Mouse (Mus musculus) WW6 (cell line): ENCODE measurements around the gene Gm17349.

Experiments
- DNase-seq: peaks from one replicate; pipeline ENCODE4 v3.0.0-alpha.2; 2013; ENCODE audit warnings: low read depth, low spot score

Gm17349 gene

DNA sequence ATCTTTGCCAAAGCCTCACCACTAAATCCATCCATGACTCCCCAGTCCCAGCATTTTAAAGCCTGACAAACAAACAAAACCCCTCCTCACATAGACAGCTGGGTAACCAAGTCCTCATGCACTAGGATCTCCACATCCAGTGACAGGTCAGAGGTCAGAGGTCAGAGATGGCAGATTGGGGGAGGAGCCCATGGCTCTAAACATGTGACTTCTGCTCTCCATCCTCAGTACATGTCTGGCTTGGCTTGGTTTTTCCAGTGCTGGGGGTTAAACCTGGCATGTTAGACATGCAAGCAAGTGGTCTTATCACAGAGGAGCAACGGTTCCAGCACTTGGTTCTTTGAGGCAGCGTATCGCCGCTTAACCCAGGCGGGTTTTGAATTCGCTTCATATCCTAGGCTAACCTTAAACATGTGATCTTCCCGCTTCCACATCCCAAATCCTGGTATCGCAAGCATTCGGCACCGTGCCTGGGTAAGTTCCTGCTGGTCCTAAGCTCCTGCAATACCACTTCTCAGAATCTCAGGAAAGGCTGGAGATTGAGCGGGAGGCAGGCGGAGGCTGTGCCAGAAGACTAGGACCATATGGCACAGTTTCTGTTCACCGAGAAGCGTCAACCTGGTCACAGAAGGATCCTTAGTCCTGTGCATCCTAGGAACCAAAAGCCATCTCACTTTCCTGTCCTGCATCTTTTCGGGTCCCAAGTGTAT is 44.0 kb downstream of the Gm17349 start:
- DNase-seq, result no peak

DNA sequence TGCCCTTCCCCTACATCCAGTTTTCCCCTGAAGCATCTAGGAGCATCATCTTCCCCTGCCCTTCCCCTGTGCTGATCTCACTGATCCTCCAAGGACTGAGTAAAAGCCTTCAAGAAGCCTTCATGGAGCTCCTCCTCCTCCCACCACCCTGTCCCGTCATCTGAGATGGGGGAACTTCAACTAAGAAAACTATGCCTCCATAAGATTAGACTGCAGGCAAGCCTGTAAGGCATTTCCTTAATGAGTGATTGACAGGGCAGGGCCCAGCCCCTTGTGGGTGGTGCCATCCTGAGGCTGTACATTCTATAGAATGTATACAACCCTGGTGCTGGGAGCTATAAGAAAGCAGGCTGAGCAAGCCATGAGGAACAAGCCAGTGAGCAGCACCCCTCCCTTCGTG is 46.9 kb downstream of the Gm17349 start:
- no peak for DNase-seq

DNA sequence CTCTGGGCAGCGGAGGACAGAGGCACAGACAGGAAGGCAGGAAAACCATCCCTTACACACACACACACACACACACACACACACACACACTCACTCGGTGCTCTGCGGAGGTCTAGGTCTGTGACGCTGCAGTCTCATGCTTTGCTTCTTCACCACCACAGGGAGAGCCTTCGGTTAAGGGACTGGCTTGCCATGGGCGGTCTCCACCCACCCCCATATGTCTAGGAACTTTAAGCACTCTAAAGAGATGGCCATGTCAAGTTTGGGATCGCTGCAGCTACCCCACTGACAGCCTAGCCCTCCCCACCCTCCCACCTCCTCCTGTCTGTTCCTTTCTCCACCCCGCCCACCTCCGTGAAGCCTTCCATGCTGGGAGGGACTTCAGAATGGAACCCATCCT is 49.3 kb downstream of the Gm17349 start:
- DNase-seq, result no peak

DNA sequence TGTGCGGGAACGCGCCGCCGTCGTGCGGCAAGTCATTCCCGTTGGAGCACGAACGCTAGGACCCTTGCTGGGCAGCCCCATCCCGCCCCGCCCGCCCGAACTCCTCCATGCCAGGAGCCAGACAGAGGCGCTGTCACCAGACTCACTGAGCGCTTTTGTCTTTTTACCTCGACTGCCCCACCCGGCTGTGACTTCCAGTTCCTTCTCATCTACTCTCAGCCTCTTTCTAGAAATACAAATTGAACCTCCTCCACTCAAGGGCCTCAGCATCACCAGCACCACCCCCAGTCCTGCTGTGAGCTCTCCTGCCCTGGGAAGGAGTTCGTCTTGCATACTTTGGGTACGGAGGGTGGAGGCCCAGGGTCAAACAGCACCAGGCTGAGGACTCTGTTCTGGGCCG is 51.4 kb downstream of the Gm17349 start:
- no peak for DNase-seq

DNA sequence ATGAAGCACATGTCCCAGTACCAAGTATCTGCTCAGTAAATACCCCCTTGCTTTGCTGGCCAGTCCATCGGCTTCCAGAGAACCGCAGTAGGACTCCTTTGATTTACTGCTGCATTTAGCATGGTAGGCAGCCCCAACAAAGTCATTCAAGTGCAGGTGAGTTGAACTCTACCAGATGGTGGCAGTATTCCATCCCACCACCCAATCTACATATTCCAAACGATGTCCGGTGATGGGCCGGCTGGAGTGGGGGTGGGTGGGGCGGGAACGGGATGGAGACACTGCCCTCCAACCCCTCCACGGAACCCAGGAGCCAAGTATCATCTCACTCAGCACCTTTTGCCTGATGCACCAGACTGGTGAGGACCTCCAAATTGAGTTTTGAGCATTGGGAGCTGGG is 52.0 kb downstream of the Gm17349 start:
- no peak for DNase-seq
